Mouse (Mus musculus): Measurements from ENCODE around the gene Ulk4.
A peak's percentile ranks its signal among the peaks of the same experiment; 100 is the strongest.

Ulk4 gene

DNA sequence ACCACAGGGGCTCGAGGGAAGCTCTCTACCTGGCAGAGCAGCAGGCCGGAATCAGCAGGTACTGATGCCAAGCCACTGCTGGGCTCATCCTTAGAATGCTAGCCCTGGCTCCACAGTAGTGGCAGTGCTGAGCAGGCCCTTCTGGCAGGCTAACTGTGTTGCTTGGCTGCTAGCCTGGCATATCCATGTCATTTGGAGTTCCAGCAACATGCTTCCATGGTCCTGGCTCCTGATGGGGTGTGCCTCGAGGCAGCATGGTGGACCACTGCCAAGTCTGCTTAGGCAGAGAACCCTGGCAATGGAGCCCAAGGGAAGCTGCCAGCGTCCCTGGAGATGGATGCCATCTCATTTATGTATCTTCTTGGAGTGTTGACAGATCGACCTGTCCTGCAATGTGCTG is 169.4 kb downstream of the Ulk4 start:
- no peak for DNase-seq (ENCODE audit: low spot score)

DNA sequence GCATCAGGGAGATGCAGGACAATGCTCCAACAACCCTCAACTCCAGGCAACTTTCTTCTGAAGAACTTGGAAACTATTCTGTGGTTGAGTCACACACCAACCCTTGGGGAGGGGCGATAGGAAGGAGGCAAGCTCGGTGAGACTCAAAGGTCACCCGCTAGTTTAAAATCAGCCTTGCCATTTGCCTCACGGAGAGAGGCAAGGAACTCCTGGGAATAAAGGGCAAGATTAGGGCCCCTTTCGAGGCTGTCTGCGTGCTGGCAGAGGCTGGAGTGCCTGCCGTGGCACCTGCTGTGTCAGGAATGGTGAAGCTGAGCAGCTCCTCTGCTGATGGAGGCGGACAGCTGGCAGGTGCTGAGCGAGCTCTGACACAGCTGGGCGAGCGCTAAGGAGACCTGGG is 169.9 kb downstream of the Ulk4 start:
- no peak for DNase-seq (ENCODE audit: low spot score)

DNA sequence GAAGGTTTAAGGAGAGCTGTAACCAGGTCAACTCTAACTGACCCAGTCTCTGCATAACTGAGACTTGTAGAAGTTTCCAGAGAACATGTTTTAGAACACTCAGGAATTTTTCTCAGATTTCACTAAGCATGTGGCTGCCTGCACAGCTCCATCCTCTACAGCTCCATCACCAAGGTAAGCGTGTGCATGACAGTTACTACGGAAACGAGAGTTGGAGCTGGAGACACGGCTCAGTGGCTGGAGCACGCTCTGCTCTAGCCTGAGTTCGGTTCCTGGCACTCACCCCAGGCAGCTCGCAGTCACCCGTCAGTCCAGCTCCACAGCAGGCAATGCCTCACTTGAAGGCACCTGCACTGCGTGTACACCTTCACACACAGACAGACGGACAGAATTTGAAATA is 175.5 kb downstream of the Ulk4 start:
- DNase-seq (ENCODE audit: low spot score), result no peak

DNA sequence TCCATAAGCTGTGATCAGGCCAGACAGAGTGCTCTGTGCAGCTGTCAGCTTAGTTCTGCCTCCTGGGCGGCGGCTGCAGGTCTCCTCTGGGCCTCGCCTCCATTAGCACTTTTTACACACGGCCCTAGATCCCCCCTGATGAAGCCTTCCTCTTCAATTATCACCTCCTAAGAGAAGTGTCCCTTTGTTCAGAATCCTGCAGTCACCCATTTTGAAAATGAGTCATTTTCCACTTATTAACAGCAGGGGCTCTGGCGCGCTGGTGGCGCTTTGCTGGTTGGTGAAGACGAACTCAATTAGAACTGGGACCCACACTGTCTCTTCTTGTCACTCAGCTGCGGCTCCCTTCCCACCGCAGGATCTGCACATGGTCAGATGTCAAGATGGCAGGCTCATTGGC is 177.5 kb downstream of the Ulk4 start:
- peak; percentile 26 for DNase-seq (ENCODE audit: low spot score)

DNA sequence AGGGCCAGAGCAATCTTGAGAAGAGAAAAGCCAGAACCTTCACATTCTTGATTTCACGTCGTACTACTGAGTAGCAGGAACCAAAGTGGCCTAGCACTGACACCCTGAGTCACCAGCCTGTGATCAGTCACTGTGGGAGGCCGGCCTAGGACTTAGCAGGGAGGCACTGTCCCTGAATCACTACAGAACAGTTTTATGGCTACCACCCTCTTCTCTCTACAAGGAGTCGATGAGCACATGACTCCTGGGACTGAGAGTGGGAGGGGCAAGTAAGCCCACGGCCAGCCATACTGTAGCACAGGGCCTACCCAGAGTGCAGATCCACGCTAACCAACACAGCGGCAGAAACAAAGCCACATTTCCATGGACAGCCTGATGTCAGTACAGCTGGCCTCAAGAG is 183.2 kb downstream of the Ulk4 start:
- no peak for DNase-seq (ENCODE audit: low spot score)

DNA sequence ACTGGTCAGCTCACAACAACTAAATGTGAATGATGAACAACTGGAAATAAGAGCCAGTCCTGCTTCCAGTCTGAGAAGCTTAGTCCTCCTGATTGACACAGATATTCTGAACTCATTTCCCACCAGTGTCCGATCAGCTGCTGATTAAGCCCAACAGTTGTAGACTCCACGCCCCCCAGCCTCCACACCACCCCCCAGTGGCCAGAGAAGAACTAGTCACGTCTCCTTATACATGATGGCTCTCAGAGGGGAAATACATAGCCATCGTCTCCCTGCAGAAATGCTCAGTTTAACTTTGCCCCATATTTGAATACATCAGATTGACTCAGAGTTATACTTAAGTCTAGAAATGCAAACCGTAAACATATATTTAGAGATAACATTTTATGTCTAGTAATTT is 184.4 kb downstream of the Ulk4 start:
- no peak for DNase-seq (ENCODE audit: low spot score)

DNA sequence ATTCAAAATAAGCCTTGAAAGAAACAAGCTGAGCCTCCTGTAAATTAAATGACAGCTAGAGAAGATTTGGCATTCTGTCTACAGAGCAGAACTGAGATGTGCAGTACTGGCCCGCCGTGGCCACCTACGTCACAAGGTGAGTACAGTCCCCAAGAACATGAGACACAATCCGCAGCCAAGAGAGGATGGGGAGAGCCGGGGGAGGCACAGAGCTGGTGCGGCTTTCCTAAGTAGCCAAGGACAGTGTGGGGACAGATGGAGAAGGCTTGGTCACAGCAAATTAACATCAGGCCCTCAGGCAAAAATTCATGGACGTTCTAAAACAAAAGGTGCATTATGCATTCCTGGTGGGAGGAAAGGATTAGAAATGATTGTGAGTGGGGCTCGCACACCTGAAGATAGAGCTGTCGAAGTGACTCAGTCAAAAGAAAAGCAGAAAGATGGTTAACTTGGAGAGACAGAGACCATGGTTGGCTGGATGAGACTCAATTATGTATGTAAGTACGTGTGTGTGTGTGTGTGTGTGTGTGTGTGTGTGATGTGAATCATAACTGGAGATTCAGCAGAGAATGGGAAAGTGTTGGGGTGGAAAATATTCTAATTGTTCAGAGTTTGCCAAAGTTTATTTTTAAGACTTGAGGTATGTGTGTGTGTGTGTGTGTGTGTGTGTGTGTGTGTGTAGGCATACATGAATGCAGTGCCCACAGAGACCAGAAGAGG is 185.8 kb downstream of the Ulk4 start:
- DNase-seq (ENCODE audit: low spot score), result no peak

DNA sequence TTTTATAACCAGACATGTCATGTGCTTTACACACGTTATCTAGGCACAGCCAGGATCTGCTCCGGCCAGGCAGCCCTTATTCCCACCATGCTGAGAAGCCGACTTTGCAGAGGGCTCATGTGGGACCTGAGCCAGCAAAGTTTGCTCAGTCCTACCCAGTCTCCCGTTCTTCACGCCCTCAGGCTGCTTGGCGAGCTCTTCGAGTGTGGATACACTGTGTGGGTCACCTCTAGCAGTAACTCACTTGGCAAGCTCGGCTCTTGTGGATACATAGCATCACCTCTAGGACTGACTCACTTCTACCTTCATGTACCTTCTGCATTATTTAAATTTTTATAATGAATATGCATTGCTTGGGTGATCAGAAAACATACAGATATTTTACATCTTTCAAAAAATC is 189.3 kb downstream of the Ulk4 start:
- DNase-seq (ENCODE audit: low spot score), result no peak

DNA sequence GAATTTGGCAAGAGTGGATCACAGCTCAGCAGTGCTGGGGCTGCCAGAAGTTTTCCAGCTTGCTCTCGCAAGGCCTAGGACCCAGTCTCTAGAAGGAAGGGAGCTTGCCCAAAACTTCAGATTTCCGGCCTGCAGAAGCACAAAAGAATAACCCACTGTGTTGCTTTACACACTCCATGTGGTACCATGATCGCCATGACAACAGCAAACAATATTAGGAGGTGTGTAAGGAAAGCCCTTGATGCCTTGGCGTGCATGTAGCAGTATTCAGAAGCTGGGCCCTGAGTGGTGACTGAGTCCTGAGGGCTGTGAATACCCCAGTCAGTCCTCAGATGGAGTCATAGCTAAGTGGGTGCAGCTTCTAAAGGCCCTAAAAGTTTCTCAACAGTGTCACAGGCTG is 192.8 kb downstream of the Ulk4 start:
- DNase-seq (ENCODE audit: low spot score), result no peak

DNA sequence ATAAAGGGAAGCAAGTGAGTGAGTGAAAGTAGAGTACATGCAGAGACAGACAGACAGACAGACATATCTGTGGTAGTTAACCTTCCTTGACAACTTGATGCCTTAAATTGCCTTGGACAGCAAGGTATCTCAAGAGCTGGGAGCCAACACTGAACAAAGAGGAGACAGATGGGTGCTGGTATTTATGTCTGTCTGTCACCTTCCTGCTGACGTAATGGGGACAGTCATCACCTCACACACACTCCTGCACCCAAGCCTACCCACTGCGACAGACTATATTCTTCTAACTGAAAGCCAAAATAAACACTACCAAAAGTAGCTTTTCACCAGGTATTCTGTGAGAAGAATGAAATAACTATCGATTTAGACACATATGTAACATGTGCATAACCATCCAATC is 196.2 kb downstream of the Ulk4 start:
- no peak for DNase-seq (ENCODE audit: low spot score)

DNA sequence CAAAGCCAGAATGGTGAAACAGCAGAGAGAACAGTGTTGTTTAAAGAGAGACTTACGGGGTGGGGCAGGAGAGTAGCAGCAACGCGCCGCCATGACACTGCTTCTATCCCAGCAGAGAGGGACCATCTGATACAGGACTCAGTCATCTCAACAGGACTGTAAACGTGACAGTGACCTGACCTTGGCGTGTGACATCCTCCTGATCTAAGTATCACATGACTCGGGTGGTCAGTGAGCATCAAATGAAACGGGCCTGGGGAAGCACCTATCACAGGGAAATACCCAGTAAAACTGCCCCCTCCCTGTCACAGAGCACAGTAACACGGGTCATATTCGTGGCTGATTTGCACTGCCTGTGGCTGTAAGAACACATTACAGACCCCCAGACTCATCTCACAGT is 196.6 kb downstream of the Ulk4 start:
- no peak for DNase-seq (ENCODE audit: low spot score)

DNA sequence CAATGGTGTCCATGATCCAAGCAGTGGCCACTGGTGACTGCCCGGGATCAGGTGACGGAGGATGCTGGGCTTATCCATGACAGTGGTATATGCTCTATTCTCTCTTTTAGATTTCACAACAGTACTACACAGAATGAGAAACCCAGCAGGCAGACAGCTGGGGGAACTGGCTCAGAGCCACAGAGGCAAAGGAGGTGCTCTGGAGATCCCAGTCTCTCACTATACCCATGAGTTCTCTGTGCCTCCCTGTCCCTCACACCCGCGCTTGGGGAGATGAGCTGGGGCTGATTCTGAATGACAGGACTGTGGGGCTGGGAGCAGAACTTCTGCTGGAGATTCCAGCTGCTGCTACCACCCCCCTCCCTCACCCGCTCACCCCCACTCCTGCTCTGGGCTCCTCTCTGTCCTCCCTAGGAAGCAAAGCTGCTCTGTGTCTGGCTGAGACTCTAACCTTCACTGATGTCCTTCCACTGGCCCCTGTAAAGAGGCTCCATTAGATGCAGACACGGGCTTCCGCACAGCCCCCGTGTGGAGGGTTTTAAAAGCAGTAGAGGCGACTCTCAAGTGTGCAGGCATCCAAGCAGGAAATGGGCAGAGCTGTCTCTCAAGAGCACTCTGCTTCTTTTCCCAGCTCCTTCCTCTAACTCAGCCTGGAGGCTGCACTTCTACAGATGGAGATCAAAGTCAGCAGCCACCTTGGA is 197.5 kb downstream of the Ulk4 start:
- peak; percentile 47 for DNase-seq (ENCODE audit: low spot score)

DNA sequence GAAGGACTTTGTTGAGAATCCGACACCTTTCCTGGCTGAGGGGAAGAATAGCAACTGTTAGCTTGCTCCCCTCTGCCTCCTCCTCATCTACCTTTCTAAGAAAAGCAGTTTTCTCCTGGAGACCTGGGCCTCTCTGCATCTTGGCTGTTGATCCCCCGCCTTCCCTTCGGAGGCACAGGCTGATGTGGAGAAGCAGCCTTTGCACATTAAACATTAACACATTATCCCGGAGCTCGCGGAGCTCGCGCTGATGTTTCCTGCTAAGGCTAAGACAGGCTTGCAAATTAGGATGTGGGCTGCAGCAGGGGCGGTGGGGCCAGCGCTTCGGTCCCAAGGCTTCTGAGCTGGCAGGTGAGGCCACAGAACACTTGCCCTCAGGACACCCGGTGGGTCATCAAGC is 200.7 kb downstream of the Ulk4 start:
- DNase-seq (ENCODE audit: low spot score), result no peak

DNA sequence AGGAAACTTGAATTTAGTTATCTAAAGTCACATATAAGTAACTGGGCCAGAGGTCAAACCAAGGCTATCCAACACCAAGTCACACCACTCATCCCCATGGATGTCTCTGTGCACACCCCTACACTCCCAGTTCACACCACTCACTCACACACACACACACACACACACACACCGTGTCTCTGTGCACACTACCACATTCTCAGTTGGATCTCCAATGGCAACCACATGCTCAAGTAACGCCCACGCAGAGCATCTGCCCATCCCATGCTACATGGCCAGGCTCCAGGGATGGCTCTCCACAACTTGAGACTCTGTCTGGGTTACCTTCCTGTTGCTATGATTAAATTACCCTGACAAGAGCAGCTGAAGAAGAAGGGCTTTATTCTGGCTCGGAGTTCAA is 201.8 kb downstream of the Ulk4 start:
- no peak for DNase-seq (ENCODE audit: low spot score)

DNA sequence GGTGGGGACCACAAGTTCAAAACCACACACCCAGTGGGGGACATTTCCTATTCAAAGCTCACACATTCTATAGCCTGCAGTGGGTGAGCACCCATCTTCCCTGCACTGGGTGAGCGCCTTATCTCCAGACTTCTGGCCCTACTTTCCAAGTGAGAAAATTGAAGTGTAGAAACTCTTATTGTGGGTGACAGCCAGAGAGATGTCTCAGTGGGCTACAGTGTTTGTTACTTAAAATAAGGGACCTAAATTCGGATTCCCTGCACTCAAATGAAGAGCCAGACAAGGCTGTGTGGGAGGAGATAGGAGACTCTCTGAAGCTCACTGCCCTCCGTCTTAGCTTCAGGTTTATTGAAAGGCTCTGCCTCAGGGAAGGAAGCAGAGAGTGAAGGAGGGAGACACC is 202.3 kb downstream of the Ulk4 start:
- DNase-seq (ENCODE audit: low spot score), result no peak

DNA sequence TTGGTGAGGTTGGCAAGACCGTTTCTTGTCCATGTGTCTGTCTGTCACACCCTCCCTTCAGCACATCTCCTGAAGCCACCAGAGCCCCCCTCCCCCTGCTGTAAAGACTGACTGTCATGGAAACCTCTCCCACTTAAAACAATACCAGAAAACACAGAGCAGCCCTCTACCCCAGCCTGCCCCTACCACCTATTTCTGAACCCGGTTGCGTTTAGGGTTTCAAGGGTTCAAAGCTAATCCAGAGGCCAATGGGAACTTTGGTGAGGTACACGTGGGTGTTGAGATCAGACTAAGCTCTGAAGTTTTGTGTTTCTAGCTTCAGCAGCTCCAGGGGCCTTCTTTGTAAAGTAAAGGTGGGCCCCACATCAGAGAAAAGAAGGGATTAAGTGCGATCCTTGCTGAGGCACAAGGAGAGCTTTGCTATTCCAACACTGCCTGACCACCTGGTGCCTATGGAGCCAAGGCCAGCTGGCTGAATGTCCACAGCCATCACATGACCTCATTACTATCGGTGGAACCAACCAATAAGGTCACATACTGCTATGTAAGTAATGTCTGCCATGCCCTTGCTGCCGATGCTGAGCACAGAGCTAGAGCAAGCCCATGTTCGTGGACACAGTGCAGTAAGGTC is 204.8 kb downstream of the Ulk4 start:
- DNase-seq (ENCODE audit: low spot score), result no peak

DNA sequence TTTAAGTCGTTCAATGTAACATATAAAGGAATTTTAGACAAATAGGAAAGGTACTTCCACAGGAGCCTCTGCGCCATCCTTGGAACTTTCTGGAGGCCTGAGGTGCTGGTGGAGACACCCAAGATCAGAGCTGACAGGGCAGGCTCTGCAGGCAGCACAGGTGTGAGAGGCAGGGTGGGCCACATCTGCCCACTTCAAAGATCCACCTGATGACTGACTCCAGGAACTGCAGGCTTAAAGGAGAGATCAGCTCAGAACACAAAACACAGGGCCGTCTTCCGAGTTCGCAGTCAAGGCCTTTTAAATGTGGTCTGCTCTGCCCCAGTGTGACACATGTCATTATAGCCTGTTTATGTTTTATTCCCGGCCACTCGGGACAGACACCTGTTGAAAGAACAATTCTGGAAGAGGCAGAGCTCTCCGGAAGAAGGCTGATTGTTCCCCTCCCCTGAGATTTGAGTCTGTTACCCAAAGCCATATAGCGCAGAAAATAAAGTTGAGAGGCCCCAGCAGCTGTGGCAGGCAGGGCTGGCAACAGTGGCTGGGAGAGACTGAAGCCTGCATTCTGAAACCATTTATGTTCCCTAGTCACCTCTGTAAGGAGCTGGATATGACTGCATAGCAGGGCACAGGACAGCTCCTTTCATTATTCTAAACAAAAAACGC is 205.4 kb downstream of the Ulk4 start:
- DNase-seq (ENCODE audit: low spot score), result no peak

DNA sequence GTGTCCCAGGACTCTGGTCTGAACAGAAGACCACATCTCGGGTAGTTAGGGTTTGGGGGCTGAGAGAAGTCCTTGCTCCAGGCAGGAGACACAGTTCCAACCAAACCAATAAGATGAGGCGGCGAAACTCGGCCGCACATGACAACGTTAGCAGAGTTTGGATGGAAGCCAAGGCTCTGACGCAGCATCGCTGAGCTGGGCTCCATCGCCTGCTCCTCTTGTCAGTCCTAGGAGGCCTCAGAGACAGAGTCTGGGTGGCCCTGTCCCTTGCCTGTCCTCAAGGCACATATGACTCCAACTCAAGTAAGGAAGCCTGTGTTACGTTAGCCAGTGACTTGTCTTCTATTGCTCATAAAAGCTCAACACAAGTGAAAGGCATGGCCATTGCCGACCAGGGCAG is 205.9 kb downstream of the Ulk4 start:
- no peak for DNase-seq (ENCODE audit: low spot score)

DNA sequence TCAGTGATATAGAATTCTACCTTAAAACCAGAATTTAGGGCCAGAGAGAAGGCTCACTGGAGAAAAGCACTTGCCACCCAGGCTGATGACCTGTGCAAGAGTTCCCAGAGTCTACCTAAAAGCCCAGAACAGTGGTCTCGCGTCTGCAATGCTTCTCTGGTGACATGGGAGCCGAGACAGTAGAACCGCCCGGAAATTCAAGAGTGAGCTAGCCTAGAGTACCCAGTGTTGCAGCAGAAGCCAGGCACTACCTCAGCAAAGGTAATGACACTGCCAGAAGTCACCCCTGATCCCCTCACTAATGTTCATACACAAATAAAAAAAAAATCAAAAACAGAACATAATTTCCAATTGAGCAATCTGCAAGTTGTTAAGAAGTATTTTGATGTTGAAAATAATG is 208.9 kb downstream of the Ulk4 start:
- no peak for DNase-seq (ENCODE audit: low spot score)

DNA sequence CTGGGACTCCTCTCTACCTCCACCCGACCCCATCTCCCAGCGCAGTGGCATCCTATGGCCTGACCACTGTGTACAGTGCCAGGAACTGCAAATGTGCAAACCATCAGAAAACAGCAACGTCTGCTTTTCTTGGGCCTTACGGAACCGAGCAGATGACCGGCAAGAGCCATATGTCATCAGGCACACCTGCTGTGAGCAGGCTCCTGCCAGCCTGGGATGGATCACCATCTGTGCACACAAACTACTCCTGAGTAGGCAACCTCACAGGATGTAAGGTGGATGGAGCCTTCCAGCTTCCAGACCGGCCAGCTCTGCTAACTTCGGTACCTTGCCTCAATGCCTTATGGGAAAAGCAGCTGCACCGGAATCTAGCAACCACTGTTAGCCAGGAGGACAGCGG is 210.0 kb downstream of the Ulk4 start:
- no peak for DNase-seq (ENCODE audit: low spot score)

DNA sequence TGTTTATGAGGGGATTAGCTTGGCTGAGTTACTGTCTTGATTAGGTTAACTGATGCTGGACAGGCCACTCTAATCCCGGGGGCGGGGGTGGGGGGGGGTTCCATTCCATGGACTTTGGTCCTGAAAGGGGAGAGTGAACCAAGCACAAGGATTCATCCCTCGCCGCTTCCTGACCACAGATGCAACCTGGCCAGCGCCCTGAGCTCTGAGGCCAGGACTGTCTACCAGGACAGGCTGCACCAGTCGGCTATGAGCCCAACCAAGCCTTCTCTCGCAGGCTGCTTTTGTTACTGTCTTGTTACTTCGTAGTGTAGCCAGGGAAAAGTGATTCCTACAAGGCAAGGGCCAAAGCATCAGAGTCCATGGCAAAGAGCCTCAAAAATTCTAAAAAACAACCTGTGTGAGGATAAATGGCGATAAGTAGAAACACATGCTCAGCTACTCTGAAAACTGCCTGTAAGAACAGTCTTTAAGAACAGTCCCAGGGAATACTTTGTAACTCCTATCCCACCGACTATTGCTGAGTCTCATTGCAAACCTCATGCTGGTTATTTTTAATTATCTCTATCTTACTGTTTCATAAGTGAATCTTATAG is 211.5 kb downstream of the Ulk4 start:
- no peak for DNase-seq (ENCODE audit: low spot score)

DNA sequence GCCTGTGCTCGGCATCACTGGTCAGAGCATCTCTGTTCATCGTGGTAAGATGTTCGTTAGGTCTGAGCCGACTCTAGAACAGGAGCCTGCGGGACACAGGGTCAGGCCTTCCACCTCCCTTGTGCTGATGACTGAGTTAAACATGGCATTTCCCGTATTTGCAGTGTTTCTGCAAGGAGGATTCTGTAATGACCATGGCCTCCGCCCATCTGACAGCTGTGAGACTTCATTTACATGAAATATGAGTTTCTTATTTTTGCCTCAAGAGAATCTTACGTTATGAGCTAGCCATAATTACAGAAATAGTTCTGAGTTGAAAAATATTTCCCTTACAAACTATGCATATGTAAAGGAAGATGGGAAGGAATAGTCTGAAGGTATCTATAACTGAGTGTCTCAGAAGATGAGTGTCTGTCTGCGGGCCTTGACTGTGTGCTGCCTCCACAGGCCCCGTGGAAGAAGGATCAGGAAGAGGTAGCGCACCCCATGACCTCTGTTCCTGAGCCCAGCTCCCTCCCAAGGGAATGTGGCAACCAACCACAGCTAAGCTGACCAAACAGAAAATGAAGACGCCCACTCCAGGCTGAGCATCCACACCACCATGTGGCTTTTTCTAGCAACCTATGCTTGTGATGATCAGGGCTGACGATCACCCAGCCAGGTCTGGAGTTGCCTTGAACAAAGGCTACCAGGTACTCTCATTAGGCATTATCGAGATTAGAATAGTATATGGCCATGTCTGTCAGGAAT is 212.2 kb downstream of the Ulk4 start:
- DNase-seq (ENCODE audit: low spot score), result no peak
